Mouse (Mus musculus) lung, postnatal 0 days (tissue): Measurements from ENCODE around the gene Il17rd.

Source experiments
- CTCF ChIP-seq: IDR thresholded peaks from 2 replicates; pipeline ENCODE4 v1.5.1; 2016; ENCODE audit warnings: antibody characterized with exemption, mild to moderate bottlenecking
- EP300 ChIP-seq: IDR thresholded peaks from 2 replicates; pipeline ENCODE4 v1.6.1; 2016; ENCODE audit warnings: antibody characterized with exemption, mild to moderate bottlenecking, control low read depth

DNA sequence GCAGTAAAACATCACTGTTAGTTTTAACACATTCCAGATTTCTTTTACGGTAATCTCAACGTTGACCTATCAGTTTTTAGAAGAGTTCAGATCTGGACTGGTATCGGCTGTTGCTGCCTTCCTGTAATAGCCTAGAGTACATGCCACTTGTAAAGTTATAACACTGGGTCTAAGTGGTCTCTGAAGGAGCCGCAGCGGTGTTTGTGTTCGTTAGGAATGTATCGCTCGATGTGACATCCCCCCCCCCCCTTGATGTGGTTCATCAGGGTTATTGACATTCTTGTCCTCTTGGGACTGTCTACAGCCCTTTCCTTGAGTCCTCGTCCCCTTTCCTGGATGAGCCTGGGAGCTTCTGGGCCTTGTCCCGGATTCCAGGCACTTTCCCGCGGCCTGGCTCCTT lies 1.7 kb downstream of the Il17rd start:
- TF ChIP-seq CTCF (no peak), EP300 (no peak)
